Mouse (Mus musculus): ENCODE measurements at regions not wholly inside any gene's neighbourhood (a gene's known extent, or its start where the extent isn't known, plus 50 kb on each side); places are given as distances from the start of the nearest gene placed in this dataset.
A peak's percentile ranks its signal among the peaks of the same experiment; 100 is the strongest.

GRCm38 (mm10) chr4:12657820-12658219 lies 486.0 kb upstream of the Fam92a start:
- 67% methylated on average over 1 of the region's 1 CpGs for WGBS
- no peak overlapping the region for H3K27ac ChIP-seq (replicated peaks; ENCODE audit: low read depth, low read length)

GRCm38 (mm10) chr4:12656924-12657603 lies 485.2 kb upstream of the Fam92a start:
- H3K36me3 ChIP-seq (ENCODE audit: control insufficient read depth, insufficient read depth, low read length): no peaks in the 10 kb centered on the region
- no peaks in the 10 kb centered on the region for H3K9me3 ChIP-seq (ENCODE audit: control insufficient read depth, low read length)
- ATAC-seq (ENCODE audit: low FRiP score, low TSS enrichment) (no peak), DNase-seq (no peak)
- no peaks in the 10 kb centered on the region for H3K27me3 ChIP-seq (ENCODE audit: control insufficient read depth, insufficient read depth, low read length)
- H3K9ac ChIP-seq (replicated peaks; ENCODE audit: low read length): no peak overlapping the region
- peaks cover 24% of the 10 kb centered on the region for H3K4me1 ChIP-seq (ENCODE audit: control insufficient read depth, insufficient read depth, low read length)
- no peak overlapping the region for H3K27ac ChIP-seq (replicated peaks; ENCODE audit: low read depth, low read length)
- no peak overlapping the region for H3K4me3 ChIP-seq (replicated peaks; ENCODE audit: low read depth, low read length)
- no peak overlapping the region for H3K4me2 ChIP-seq (ENCODE audit: low read length)
- WGBS: 86% methylated on average over 6 of the region's 6 CpGs

More at GRCm38 (mm10) chr4:12657820-12658219, 486.0 kb upstream of the Fam92a start:
- no peak for ATAC-seq (ENCODE audit: low FRiP score, low TSS enrichment)
- no peak overlapping the region for H3K4me2 ChIP-seq (ENCODE audit: low read length)
- H3K9ac ChIP-seq (replicated peaks; ENCODE audit: low read length): no peak overlapping the region
- no peak overlapping the region for H3K4me3 ChIP-seq (replicated peaks; ENCODE audit: low read depth, low read length)
- H3K36me3 ChIP-seq (ENCODE audit: control insufficient read depth, insufficient read depth, low read length): no peaks in the 10 kb centered on the region
- H3K27me3 ChIP-seq (ENCODE audit: control insufficient read depth, insufficient read depth, low read length): no peaks in the 10 kb centered on the region
- H3K9me3 ChIP-seq (ENCODE audit: control insufficient read depth, low read length): no peaks in the 10 kb centered on the region
- DNase-seq: peak; percentile 7
- H3K4me1 ChIP-seq (ENCODE audit: control insufficient read depth, insufficient read depth, low read length): peaks cover 26% of the 10 kb centered on the region

GRCm38 (mm10) chr4:12655457-12656228 lies 483.8 kb upstream of the Fam92a start:
- Histone ChIP-seq H3K9me3 (ENCODE audit: control insufficient read depth, low read length) (no peaks in the 10 kb centered on the region), H3K4me3 (replicated peaks; ENCODE audit: low read depth, low read length) (no peak overlapping the region), H3K27ac (replicated peaks; ENCODE audit: low read depth, low read length) (peak overlapping the region; percentile 57), H3K27me3 (ENCODE audit: control insufficient read depth, insufficient read depth, low read length) (no peaks in the 10 kb centered on the region), H3K4me2 (ENCODE audit: low read length) (peak overlapping the region; percentile 32), H3K36me3 (ENCODE audit: control insufficient read depth, insufficient read depth, low read length) (no peaks in the 10 kb centered on the region), H3K9ac (replicated peaks; ENCODE audit: low read length) (no peak overlapping the region; the same call in 1 of the 2 replicates), H3K4me1 (ENCODE audit: control insufficient read depth, insufficient read depth, low read length) (peaks cover 24% of the 10 kb centered on the region)
- DNase-seq: peak; percentile 49
- WGBS: 19% methylated on average over 13 of the region's 13 CpGs
- ATAC-seq (ENCODE audit: low FRiP score, low TSS enrichment): peak; percentile 21; the same call in 1 of the 2 replicates

- no peaks in the 10 kb centered on the region for H3K36me3 ChIP-seq (ENCODE audit: control insufficient read depth, insufficient read depth, low read length)
- peak; percentile 35 for DNase-seq
- peaks cover 24% of the 10 kb centered on the region for H3K4me1 ChIP-seq (ENCODE audit: control insufficient read depth, insufficient read depth, low read length)
- no peak overlapping the region for H3K4me3 ChIP-seq (replicated peaks; ENCODE audit: low read depth, low read length)
- ATAC-seq (ENCODE audit: low FRiP score, low TSS enrichment): 0 out of 2 replicates have a peak, but pooled peaks have one; percentile 44
- peak overlapping the region; percentile 32 for H3K4me2 ChIP-seq (ENCODE audit: low read length)
- peak overlapping the region; percentile 57 for H3K27ac ChIP-seq (replicated peaks; ENCODE audit: low read depth, low read length)
- no peaks in the 10 kb centered on the region for H3K9me3 ChIP-seq (ENCODE audit: control insufficient read depth, low read length)
- 27% methylated on average over 12 of the region's 12 CpGs for WGBS
- H3K27me3 ChIP-seq (ENCODE audit: control insufficient read depth, insufficient read depth, low read length): no peaks in the 10 kb centered on the region
- no peak overlapping the region; the same call in 1 of the 2 replicates for H3K9ac ChIP-seq (replicated peaks; ENCODE audit: low read length)
These were observed 483.0 kb upstream of the Fam92a start for GRCm38 (mm10) chr4:12654568-12655456.

- H3K9ac ChIP-seq (replicated peaks; ENCODE audit: low read length): no peak overlapping the region
- no peaks in the 10 kb centered on the region for H3K9me3 ChIP-seq (ENCODE audit: control insufficient read depth, low read length)
- DNase-seq (no peak), ATAC-seq (ENCODE audit: low FRiP score, low TSS enrichment) (no peak)
- no peak overlapping the region for H3K27ac ChIP-seq (replicated peaks; ENCODE audit: low read depth, low read length)
- H3K4me3 ChIP-seq (replicated peaks; ENCODE audit: low read depth, low read length): no peak overlapping the region
- 63% methylated on average over 3 of the region's 3 CpGs for WGBS
- H3K4me2 ChIP-seq (ENCODE audit: low read length): no peak overlapping the region
- H3K36me3 ChIP-seq (ENCODE audit: control insufficient read depth, insufficient read depth, low read length): no peaks in the 10 kb centered on the region
- H3K27me3 ChIP-seq (ENCODE audit: control insufficient read depth, insufficient read depth, low read length): no peaks in the 10 kb centered on the region
- H3K4me1 ChIP-seq (ENCODE audit: control insufficient read depth, insufficient read depth, low read length): no peaks in the 10 kb centered on the region
These were observed 475.9 kb upstream of the Fam92a start for GRCm38 (mm10) chr4:12647732-12648131.

GRCm38 (mm10) chr4:12642525-12642928 lies 470.7 kb upstream of the Fam92a start:
- Histone ChIP-seq H3K4me1 (ENCODE audit: control insufficient read depth, insufficient read depth, low read length) (no peaks in the 10 kb centered on the region), H3K9me3 (ENCODE audit: control insufficient read depth, low read length) (no peaks in the 10 kb centered on the region), H3K27me3 (ENCODE audit: control insufficient read depth, insufficient read depth, low read length) (no peaks in the 10 kb centered on the region), H3K27ac (replicated peaks; ENCODE audit: low read depth, low read length) (no peak overlapping the region), H3K9ac (replicated peaks; ENCODE audit: low read length) (no peak overlapping the region), H3K36me3 (ENCODE audit: control insufficient read depth, insufficient read depth, low read length) (no peaks in the 10 kb centered on the region), H3K4me3 (replicated peaks; ENCODE audit: low read depth, low read length) (no peak overlapping the region), H3K4me2 (ENCODE audit: low read length) (no peak overlapping the region)
- ATAC-seq (ENCODE audit: low FRiP score, low TSS enrichment) (peak; percentile 68; the same call in 1 of the 2 replicates), DNase-seq (peak; percentile 24)
- WGBS: 1% methylated on average over 4 of the region's 4 CpGs

GRCm38 (mm10) chr4:12629375-12629821 lies 457.6 kb upstream of the Fam92a start:
- whole genome bisulfite sequencing: 14% methylated on average over 2 of the region's 2 CpGs
- DNase-seq: peak; percentile 55
- H3K27me3 ChIP-seq (ENCODE audit: control insufficient read depth, insufficient read depth, low read length): no peaks in the 10 kb centered on the region

GRCm38 (mm10) chr4:12628702-12629374 lies 457.0 kb upstream of the Fam92a start:
- DNase-seq: peak; percentile 59
- 8% methylated on average over 5 of the region's 5 CpGs for WGBS
- H3K27me3 ChIP-seq (ENCODE audit: control insufficient read depth, insufficient read depth, low read length): no peaks in the 10 kb centered on the region
- H3K4me1 ChIP-seq (ENCODE audit: control insufficient read depth, insufficient read depth, low read length): 0 out of 2 replicates have a peak, but pooled peaks cover 3% of the 10 kb centered on the region
- H3K4me3 ChIP-seq (replicated peaks; ENCODE audit: low read depth, low read length): no peak overlapping the region
- no peaks in the 10 kb centered on the region for H3K36me3 ChIP-seq (ENCODE audit: control insufficient read depth, insufficient read depth, low read length)
- H3K4me2 ChIP-seq (ENCODE audit: low read length): no peak overlapping the region
- ATAC-seq (ENCODE audit: low FRiP score, low TSS enrichment): peak; percentile 81; the same call in 1 of the 2 replicates
- H3K9ac ChIP-seq (replicated peaks; ENCODE audit: low read length): no peak overlapping the region
- H3K9me3 ChIP-seq (ENCODE audit: control insufficient read depth, low read length): no peaks in the 10 kb centered on the region
- no peak overlapping the region for H3K27ac ChIP-seq (replicated peaks; ENCODE audit: low read depth, low read length)

More at GRCm38 (mm10) chr4:12629375-12629821, 457.6 kb upstream of the Fam92a start:
- Histone ChIP-seq H3K4me2 (ENCODE audit: low read length) (no peak overlapping the region), H3K36me3 (ENCODE audit: control insufficient read depth, insufficient read depth, low read length) (no peaks in the 10 kb centered on the region), H3K27ac (replicated peaks; ENCODE audit: low read depth, low read length) (no peak overlapping the region), H3K4me3 (replicated peaks; ENCODE audit: low read depth, low read length) (no peak overlapping the region), H3K4me1 (ENCODE audit: control insufficient read depth, insufficient read depth, low read length) (0 out of 2 replicates have a peak, but pooled peaks cover 3% of the 10 kb centered on the region), H3K9me3 (ENCODE audit: control insufficient read depth, low read length) (no peaks in the 10 kb centered on the region), H3K9ac (replicated peaks; ENCODE audit: low read length) (no peak overlapping the region)
- ATAC-seq (ENCODE audit: low FRiP score, low TSS enrichment): peak; percentile 73

Data from midbrain, embryonic 14.5 days (tissue).